ENCODE assay signal across 25 mouse cellular contexts in genomic region chr6:148602894-148603293, GRCm38 (mm10).
DNase-seq lines count a peak whose midpoint lies in the region; ATAC-seq lines count a peak whose summit lies in the region.
"Had no signal": no experiment of that assay in that cellular context is flagged by ENCODE, and none has a peak within 500 bp of the region (broad histone marks: within the 10 kb centered on the region; RNA-seq: fewer than 3 reads in every experiment).

No protein-coding gene starts in this region.

- peak; percentile 35 for ATAC-seq in liver, embryonic 12.5 days
- ATAC-seq: forebrain, postnatal 0 days; midbrain, embryonic 15.5 days had no signal

- DNase-seq in cerebellum, postnatal 14 days = peak; percentile 8 to 14
- no peak for DNase-seq in cerebellum, adult 18-20 months
- peak; percentile 18 to 32 for DNase-seq in spleen, postnatal 10 days (ENCODE audit: low spot score in 2 of 2)
- no peak for DNase-seq in spleen, postnatal 4 days (ENCODE audit: low spot score in 2 of 2)
- DNase-seq in kidney, adult 8-10 months = no peak
- no peak for DNase-seq in hindbrain, embryonic 10.5 days (ENCODE audit: low spot score)
- no peak for DNase-seq in embryo, embryonic 10 days (ENCODE audit: low spot score)
- DNase-seq: adrenal gland, postnatal 10 days; cerebellum, adult 9-10 months; forebrain, postnatal 0 days; gastrocnemius, postnatal 14 days; heart, adult 18-20 months; heart, postnatal 36 days; kidney, postnatal 4 days; layer of hippocampus, adult 9-11 months; lung, postnatal 4 days; retina, postnatal 1 day; right cerebral cortex, postnatal 25 days had no signal

- no peaks in the 10 kb centered on the region for H3K9me3 ChIP-seq in liver, embryonic 12.5 days (replicated peaks)
- no peaks in the 10 kb centered on the region for H3K9me3 ChIP-seq in hindbrain, embryonic 10.5 days
- H3K9me3 ChIP-seq: embryonic facial prominence, embryonic 12.5 days; limb, embryonic 15.5 days; midbrain, embryonic 15.5 days; neural tube, embryonic 12.5 days had no signal

- 71% methylated on average over 2 of the region's 2 CpGs for WGBS in liver, embryonic 12.5 days (ENCODE audit: insufficient replicate concordance)
- 82% methylated on average over 2 of the region's 2 CpGs for WGBS in hindbrain, embryonic 10.5 days

- no peaks in the 10 kb centered on the region; the same call in 1 of the 2 replicates for H3K27me3 ChIP-seq in liver, embryonic 12.5 days (replicated peaks)
- no peaks in the 10 kb centered on the region for H3K27me3 ChIP-seq in hindbrain, embryonic 10.5 days (ENCODE audit: insufficient read depth, poor library complexity, severe bottlenecking)
- H3K27me3 ChIP-seq: embryonic facial prominence, embryonic 12.5 days; limb, embryonic 15.5 days; midbrain, embryonic 15.5 days; neural tube, embryonic 12.5 days had no signal

- peak overlapping the region; percentile 50 for H3K9ac ChIP-seq in liver, embryonic 12.5 days
- H3K9ac ChIP-seq: embryonic facial prominence, embryonic 12.5 days; forebrain, postnatal 0 days; hindbrain, embryonic 14.5 days; limb, embryonic 15.5 days; midbrain, embryonic 15.5 days; neural tube, embryonic 12.5 days had no signal

- H3K27ac ChIP-seq in liver, embryonic 12.5 days = peak overlapping the region; percentile 88
- no peak overlapping the region for H3K27ac ChIP-seq in hindbrain, embryonic 10.5 days
- H3K27ac ChIP-seq: embryonic facial prominence, embryonic 12.5 days; hindbrain, embryonic 14.5 days; left cerebral cortex, adult 2 months; limb, embryonic 15.5 days; midbrain, embryonic 15.5 days; neural tube, embryonic 12.5 days had no signal

- H3K4me1 ChIP-seq in liver, embryonic 12.5 days = peaks cover 59% of the 10 kb centered on the region
- H3K4me1 ChIP-seq in hindbrain, embryonic 10.5 days (replicated peaks) = peaks cover 16% of the 10 kb centered on the region

- no peaks in the 10 kb centered on the region for H3K36me3 ChIP-seq in liver, embryonic 12.5 days
- no peaks in the 10 kb centered on the region for H3K36me3 ChIP-seq in hindbrain, embryonic 10.5 days
- H3K36me3 ChIP-seq: embryonic facial prominence, embryonic 12.5 days; limb, embryonic 15.5 days; midbrain, embryonic 15.5 days; neural tube, embryonic 12.5 days had no signal

- peak overlapping the region; percentile 18; the same call in 1 of the 2 replicates for H3K4me3 ChIP-seq in liver, embryonic 12.5 days
- H3K4me3 ChIP-seq in hindbrain, embryonic 10.5 days = no peak overlapping the region
- H3K4me3 ChIP-seq: embryonic facial prominence, embryonic 12.5 days; left cerebral cortex, adult 2 months; limb, embryonic 15.5 days; midbrain, embryonic 15.5 days; neural tube, embryonic 12.5 days had no signal

- peak overlapping the region; percentile 58 for H3K4me2 ChIP-seq in liver, embryonic 12.5 days
- H3K4me2 ChIP-seq: embryonic facial prominence, embryonic 12.5 days; hindbrain, embryonic 14.5 days; limb, embryonic 15.5 days; midbrain, embryonic 15.5 days; neural tube, embryonic 12.5 days had no signal

Comparison
In these comparisons a context has a peak if more than half of its experiments do, and no peak if none do; other contexts are left out.
1. DNase-seq: peak in cerebellum, postnatal 14 days (2 of 2) and spleen, postnatal 10 days (2 of 2); none in cerebellum, adult 18-20 months (0 of 2), spleen, postnatal 4 days (0 of 2), kidney, adult 8-10 months (0 of 2), hindbrain, embryonic 10.5 days (single experiment) and embryo, embryonic 10 days (single experiment).